Mouse (Mus musculus): ENCODE data around the gene Atp11c. TPM values are rescaled to one million over a fixed set of nuclear protein-coding genes. Genes with fewer than 3 reads are reported as not detected.

Atp11c gene
- polyA plus RNA-seq, 1 experiment from 2014 or later, result 13.5 TPM

MicroRNAs within 50 kb of the gene (microRNA counts, 519-probe panel; counts per million panel counts)
- 2,149 counts per million, percentile 40 among the panel's probes with 10 or more counts for microRNA mmu-miR-505

Small RNAs within 50 kb of the gene (microRNA-seq; reads per million reads assigned to microRNA genes)
- gene Mir505, result 149 reads per million, percentile 59 among the genes with 10 or more reads in this experiment

Other genes starting within 250 kb of the Atp11c start
- gene Gm7073, start 53.4 kb downstream of the Atp11c start, polyA plus RNA-seq (2015; fragmentation: Nextera tagmentation; extraction: Ambion mirVana), result not detected in 2 replicates

Measured in forebrain, embryonic 16.5 days (tissue).